Mouse (Mus musculus) sigmoid colon, adult 10 weeks (tissue): ENCODE results near the gene Klk1b21. TPM values are rescaled to one million over a fixed set of nuclear protein-coding genes. Genes with fewer than 3 reads are reported as not detected.

Experiments
- polyA plus RNA-seq: library from polyadenylated mRNA; stranded (reverse); fragments of 350-450 nt; fragmentation: Illumina TruSeq; extraction: RNeasy Lipid Tissue Mini Kit (QIAGEN cat#74804); gene quantifications from one replicate; pipeline ENCODE4 v1.2.3, GENCODE M21; 2014; ENCODE audit warnings: low read depth, low replicate concordance

The Klk1b21 gene
- polyA plus RNA-seq = not detected

DNA sequence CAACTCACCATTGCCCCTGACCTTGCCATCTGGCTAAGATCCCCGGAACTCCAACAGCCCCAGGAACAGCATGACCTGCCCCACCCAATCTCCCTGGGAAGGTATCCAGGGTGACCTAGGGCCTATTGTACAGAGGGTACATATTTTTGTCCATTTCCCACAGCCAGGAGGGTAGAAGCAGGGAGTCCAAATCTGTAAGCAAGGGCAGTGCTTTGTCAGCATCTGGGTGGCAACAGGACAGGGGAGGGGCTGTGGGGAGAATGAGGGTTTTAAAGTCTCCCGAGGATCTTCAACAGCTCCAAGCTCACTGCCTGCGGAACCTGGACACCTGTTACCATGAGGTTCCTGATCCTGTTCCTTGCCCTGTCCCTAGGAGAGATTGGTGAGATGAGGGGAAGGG, at the start of gene Klk1b21:
Gene Klk1b21, plus strand, starts transcription at position 301 of the 400 bp plus-strand sequence.

DNA sequence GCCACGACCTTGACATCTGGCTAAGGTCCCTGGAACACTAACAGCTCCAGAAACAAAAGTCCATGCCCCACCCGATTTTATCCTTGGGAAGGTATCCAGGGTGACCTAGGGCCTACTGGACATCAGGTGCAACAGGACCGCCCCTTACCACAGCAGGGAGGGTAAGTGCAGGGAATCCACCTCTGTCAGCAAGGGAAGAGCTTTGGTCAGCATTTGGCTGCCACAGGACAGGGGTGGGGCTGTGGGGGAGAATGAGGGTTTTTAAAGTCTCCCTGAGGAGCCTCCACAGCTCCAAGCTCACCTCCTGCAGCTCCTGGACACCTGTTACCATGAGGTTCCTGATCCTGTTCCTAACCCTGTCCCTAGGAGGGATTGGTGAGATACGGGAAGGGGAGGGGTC, 10.2 kb downstream of the Klk1b21 start, which contains the start of gene Klk1b22:
Gene Klk1b22, plus strand, starts transcription at position 301 of the 400 bp plus-strand sequence.

DNA sequence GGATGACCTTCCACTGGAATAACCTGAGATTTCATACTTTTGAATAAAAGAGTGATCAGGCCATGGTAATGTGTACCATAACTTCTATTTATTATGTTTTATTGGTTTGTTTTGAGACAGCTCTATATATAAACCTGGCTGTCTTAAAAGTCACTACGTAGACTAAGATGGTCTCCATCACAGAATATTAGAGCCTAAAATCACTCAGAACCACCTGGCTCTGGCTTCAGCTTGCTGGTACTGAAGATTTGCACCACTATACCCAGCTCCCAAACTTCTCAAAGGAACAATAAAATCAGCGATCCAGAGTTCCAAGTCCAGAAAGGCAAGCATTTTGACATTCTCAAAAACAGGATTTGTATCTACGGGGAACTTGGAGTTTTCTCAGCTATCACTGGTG, 34.3 kb downstream of the Klk1b21 start, which contains the start of gene Klk1b16:
Gene Klk1b16, plus strand, starts transcription at position 301 of the 400 bp plus-strand sequence.

Other genes with a start within 250 kb of the Klk1b21 start
- gene Klk4, start 221.2 kb upstream of the Klk1b21 start, polyA plus RNA-seq = not detected
- not detected for gene Klk15, start 168.6 kb upstream of the Klk1b21 start, polyA plus RNA-seq
- not detected for gene Klk1b8, start 151.7 kb upstream of the Klk1b21 start, polyA plus RNA-seq
- not detected for gene Klk1b1, start 135.6 kb upstream of the Klk1b21 start, polyA plus RNA-seq
- gene Klk1b9, start 126.3 kb upstream of the Klk1b21 start, polyA plus RNA-seq = not detected
- not detected for gene Klk1b11, start 106.5 kb upstream of the Klk1b21 start, polyA plus RNA-seq
- not detected for gene Klk1b26, start 90.2 kb upstream of the Klk1b21 start, polyA plus RNA-seq
- not detected for gene Klk1b27, start 50.0 kb upstream of the Klk1b21 start, polyA plus RNA-seq
- gene Klk1b22, start 10.3 kb downstream of the Klk1b21 start, polyA plus RNA-seq = not detected
- not detected for gene Klk1b16, start 34.4 kb downstream of the Klk1b21 start, polyA plus RNA-seq
- not detected for gene Klk1b24, start 85.9 kb downstream of the Klk1b21 start, polyA plus RNA-seq
- gene Klk1b3, start 95.9 kb downstream of the Klk1b21 start, polyA plus RNA-seq = not detected
- not detected for gene Klk1b4, start 105.1 kb downstream of the Klk1b21 start, polyA plus RNA-seq
- not detected for gene Klk1b5, start 113.6 kb downstream of the Klk1b21 start, polyA plus RNA-seq
- gene Klk1, start 123.0 kb downstream of the Klk1b21 start, polyA plus RNA-seq = 428 TPM
- not detected for gene Gm36864, start 133.8 kb downstream of the Klk1b21 start, polyA plus RNA-seq
- gene 1700028J19Rik, start 144.4 kb downstream of the Klk1b21 start, polyA plus RNA-seq = 0.47 TPM
- 65.7 TPM for gene 2410002F23Rik, start 144.4 kb downstream of the Klk1b21 start, polyA plus RNA-seq
- not detected for gene Acp4, start 155.1 kb downstream of the Klk1b21 start, polyA plus RNA-seq
- gene Gm15517, start 159.1 kb downstream of the Klk1b21 start, polyA plus RNA-seq = not detected
- gene Clec11a, start 204.6 kb downstream of the Klk1b21 start, polyA plus RNA-seq = 1.2 TPM
- gene Shank1, start 207.9 kb downstream of the Klk1b21 start, polyA plus RNA-seq = 0.28 TPM